Mouse (Mus musculus): ENCODE results near the gene Atxn2. TPM values are rescaled to one million over a fixed set of nuclear protein-coding genes. Genes with fewer than 3 reads are reported as not detected.
"Not testable (repeated sequence)": the region's sequence is repeated elsewhere in the genome, so short reads cannot be mapped to it uniquely, and the experiment has no call there.

Gene Atxn2
- total and polyA plus RNA-seq, 2 experiments from 2014 or later = 102 to 103 TPM

DNA sequence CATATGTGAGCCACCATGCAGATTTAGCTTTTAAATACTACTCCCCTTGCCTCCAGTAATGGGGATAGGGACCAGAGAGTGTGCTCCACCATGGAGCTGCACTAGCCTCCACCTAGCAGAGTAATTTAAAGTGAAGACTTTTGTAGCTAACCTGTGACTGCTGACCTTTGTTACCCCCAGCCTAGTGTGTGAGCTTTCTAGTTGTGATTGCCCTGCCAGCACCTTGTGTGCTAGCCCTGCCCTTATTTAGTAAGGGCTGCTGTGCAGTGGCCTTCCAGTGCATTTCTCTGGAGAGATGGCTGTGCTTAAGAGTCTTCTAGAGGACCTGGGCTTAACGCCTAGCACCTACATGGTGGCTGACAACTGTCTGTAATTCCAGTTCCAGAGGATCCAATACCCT is 13.5 kb downstream of the Atxn2 start:
- Histone ChIP-seq H3K4me3 (ENCODE audit: low read depth, low read length) (no peak overlapping the region), H3K27me3 (ENCODE audit: insufficient read depth, low read length) (no peaks in the 10 kb centered on the region), H3K4me2 (ENCODE audit: low read depth, low read length, poor library complexity, severe bottlenecking) (no peak overlapping the region), H3K36me3 (ENCODE audit: insufficient read depth, low read length) (no peaks in the 10 kb centered on the region), H3K9ac (replicated peaks; ENCODE audit: low read length, poor library complexity, severe bottlenecking) (no peak overlapping the region), H3K4me1 (ENCODE audit: insufficient read depth, low read length) (0 out of 2 replicates have a peak, but pooled peaks cover 2% of the 10 kb centered on the region), H3K9me3 (ENCODE audit: low read length) (no peaks in the 10 kb centered on the region), H3K27ac (ENCODE audit: low read depth, low read length) (no peak overlapping the region)
- DNase-seq (ENCODE audit: low spot score) (no peak), ATAC-seq (ENCODE audit: low FRiP score) (no peak)
- WGBS = 88% methylated on average over 1 of the region's 1 CpGs
- TF ChIP-seq CTCF (IDR thresholded peaks at IDR 0.05) = no peak

DNA sequence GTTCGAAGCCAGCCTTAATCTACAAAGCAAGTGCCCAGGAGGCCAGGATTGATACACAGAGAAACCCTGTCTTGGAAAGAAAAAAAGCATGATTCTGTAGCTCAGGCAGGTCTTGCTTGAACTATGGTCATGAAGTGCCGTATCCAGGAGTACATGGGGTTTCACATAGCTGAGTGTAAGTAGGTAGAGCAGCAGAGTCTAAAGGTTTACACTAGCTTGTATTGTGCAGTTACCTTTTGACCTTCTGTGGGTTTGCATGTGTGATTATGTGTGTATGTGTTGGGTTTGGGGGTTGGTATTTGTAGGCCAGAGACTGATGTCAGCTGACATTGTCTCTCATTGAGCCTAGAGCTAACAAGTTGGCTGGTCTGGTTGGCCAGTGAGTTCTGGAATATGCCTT is 18.9 kb downstream of the Atxn2 start:
- no peak for TF ChIP-seq CTCF (IDR thresholded peaks at IDR 0.05)
- WGBS = 95% methylated on average over 2 of the region's 2 CpGs

DNA sequence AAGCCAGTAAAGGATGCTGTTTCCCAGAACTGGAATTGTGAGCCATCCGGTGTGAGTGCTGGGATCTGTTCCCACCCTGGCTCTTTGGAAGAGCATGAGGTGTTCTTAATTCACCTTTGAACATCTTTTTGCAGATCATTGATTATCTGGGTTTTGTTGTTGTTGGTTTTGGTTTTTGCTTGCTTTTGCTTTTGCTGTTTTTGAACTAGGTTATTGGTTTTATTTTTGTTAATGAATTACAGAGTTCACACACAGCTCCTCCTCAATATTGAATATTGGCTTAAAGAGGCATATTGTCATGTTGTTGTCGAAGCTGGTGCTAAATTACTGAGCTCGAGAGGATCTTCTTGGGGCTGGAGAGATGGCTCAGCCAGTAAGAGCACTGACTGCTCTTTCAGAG is 25.5 kb downstream of the Atxn2 start:
- H3K4me1 ChIP-seq (ENCODE audit: insufficient read depth, low read length) = no peaks in the 10 kb centered on the region
- no peak overlapping the region for H3K4me2 ChIP-seq (ENCODE audit: low read depth, low read length, poor library complexity, severe bottlenecking)
- ATAC-seq (ENCODE audit: low FRiP score) (no peak), DNase-seq (ENCODE audit: low spot score) (no peak)
- no peaks in the 10 kb centered on the region for H3K9me3 ChIP-seq (ENCODE audit: low read length)
- H3K36me3 ChIP-seq (ENCODE audit: insufficient read depth, low read length) = no peaks in the 10 kb centered on the region
- TF ChIP-seq CTCF (IDR thresholded peaks at IDR 0.05) = no peak
- H3K4me3 ChIP-seq (ENCODE audit: low read depth, low read length) = no peak overlapping the region
- H3K9ac ChIP-seq (replicated peaks; ENCODE audit: low read length, poor library complexity, severe bottlenecking) = no peak overlapping the region
- H3K27me3 ChIP-seq (ENCODE audit: insufficient read depth, low read length) = no peaks in the 10 kb centered on the region
- WGBS = 91% methylated on average over 3 of the region's 3 CpGs
- H3K27ac ChIP-seq (ENCODE audit: low read depth, low read length) = no peak overlapping the region

More for the DNA sequence above, 18.9 kb downstream of the Atxn2 start:
- no peak for ATAC-seq (ENCODE audit: low FRiP score)
- no peak for DNase-seq (ENCODE audit: low spot score)
- H3K9ac ChIP-seq (replicated peaks; ENCODE audit: low read length, poor library complexity, severe bottlenecking) = no peak overlapping the region
- H3K4me2 ChIP-seq (ENCODE audit: low read depth, low read length, poor library complexity, severe bottlenecking) = no peak overlapping the region
- H3K27ac ChIP-seq (ENCODE audit: low read depth, low read length) = no peak overlapping the region
- no peaks in the 10 kb centered on the region for H3K27me3 ChIP-seq (ENCODE audit: insufficient read depth, low read length)
- H3K36me3 ChIP-seq (ENCODE audit: insufficient read depth, low read length) = no peaks in the 10 kb centered on the region
- no peaks in the 10 kb centered on the region for H3K4me1 ChIP-seq (ENCODE audit: insufficient read depth, low read length)
- H3K4me3 ChIP-seq (ENCODE audit: low read depth, low read length) = no peak overlapping the region
- no peaks in the 10 kb centered on the region for H3K9me3 ChIP-seq (ENCODE audit: low read length)

DNA sequence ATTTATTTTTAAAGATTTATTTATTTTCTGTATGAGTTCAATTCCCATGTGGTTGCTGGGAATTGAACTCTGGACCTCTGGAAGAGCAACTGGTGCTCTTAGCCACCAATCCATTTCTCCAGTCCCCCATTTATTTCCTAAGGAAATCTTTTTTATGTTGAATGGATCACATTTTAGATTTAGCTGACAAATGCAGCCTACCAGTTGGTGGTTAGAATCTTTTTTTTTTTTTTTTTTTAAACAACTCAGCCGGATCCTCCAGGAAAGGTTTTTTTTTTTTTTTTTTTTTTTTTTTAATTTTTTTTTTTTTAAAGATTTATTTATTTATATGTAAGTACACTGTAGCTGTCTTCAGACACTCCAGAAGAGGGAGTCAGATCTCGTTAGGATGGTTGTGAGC is 27.0 kb downstream of the Atxn2 start:
- not testable (repeated sequence) for H3K4me2 ChIP-seq (ENCODE audit: low read depth, low read length, poor library complexity, severe bottlenecking); H3K27ac ChIP-seq (ENCODE audit: low read depth, low read length); H3K9me3 ChIP-seq (ENCODE audit: low read length); H3K4me1 ChIP-seq (ENCODE audit: insufficient read depth, low read length); H3K4me3 ChIP-seq (ENCODE audit: low read depth, low read length); ATAC-seq (ENCODE audit: low FRiP score); DNase-seq (ENCODE audit: low spot score); H3K9ac ChIP-seq (replicated peaks; ENCODE audit: low read length, poor library complexity, severe bottlenecking); H3K27me3 ChIP-seq (ENCODE audit: insufficient read depth, low read length); H3K36me3 ChIP-seq (ENCODE audit: insufficient read depth, low read length)
- 42% methylated on average over 1 of the region's 2 CpGs for WGBS

DNA sequence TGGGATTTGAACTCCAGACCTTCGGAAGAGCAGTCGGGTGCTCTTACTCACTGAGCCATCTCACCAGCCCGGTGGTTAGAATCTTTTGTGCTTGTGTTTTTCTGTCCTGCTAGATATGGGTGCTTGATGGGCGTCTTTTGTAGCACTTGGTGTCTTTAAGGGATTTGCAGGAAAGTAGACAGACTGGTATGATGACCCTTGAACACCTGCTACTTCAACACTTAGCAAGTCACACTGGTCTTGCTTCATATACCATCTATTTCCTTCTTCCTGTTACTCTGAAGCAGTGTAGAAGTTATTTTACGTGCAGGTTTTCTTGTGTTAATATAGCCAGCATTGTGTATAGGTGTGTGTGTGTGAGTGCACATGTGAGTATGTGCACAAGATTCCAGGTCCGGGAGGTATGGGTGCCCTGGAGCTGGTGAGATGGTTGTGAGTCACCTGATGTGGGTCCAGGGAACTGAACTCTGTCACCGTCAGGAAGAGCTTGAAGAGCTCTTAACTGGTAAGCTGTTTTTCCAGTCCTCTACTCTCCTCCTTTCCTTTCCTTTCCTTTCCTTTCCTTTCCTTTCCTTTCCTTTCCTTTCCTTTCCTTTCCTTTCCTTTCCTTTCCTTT is 27.5 kb downstream of the Atxn2 start:
- H3K9me3 ChIP-seq (ENCODE audit: low read length) = no peaks in the 10 kb centered on the region
- H3K4me1 ChIP-seq (ENCODE audit: insufficient read depth, low read length) = no peaks in the 10 kb centered on the region
- TF ChIP-seq CTCF (IDR thresholded peaks at IDR 0.05) = no peak
- no peak overlapping the region for H3K4me2 ChIP-seq (ENCODE audit: low read depth, low read length, poor library complexity, severe bottlenecking)
- H3K9ac ChIP-seq (replicated peaks; ENCODE audit: low read length, poor library complexity, severe bottlenecking) = no peak overlapping the region
- H3K27me3 ChIP-seq (ENCODE audit: insufficient read depth, low read length) = no peaks in the 10 kb centered on the region
- WGBS = 94% methylated on average over 7 of the region's 7 CpGs
- DNase-seq (ENCODE audit: low spot score) (no peak), ATAC-seq (ENCODE audit: low FRiP score) (no peak)
- no peak overlapping the region for H3K4me3 ChIP-seq (ENCODE audit: low read depth, low read length)
- H3K36me3 ChIP-seq (ENCODE audit: insufficient read depth, low read length) = no peaks in the 10 kb centered on the region
- no peak overlapping the region for H3K27ac ChIP-seq (ENCODE audit: low read depth, low read length)

DNA sequence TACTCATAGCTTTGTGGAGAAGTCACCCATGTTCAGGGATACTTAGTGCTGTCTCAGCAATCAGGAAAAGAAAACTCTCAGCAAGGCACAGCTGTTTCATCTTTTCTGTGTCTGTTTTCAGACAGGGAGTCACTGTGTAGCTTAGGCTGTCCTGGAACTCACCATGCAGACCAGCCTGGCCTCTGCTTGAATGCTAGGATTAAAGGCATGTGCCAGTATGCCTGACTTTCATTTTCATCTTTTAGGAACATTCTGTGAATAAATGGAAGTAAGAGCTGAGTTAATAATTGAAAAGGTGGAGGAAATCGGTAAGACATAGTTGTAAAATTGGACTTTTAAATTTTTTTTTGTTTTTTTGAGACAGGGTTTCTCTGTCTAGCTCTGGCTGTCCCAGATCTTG is 29.4 kb downstream of the Atxn2 start:
- H3K9ac ChIP-seq (replicated peaks; ENCODE audit: low read length, poor library complexity, severe bottlenecking) = no peak overlapping the region
- TF ChIP-seq CTCF (IDR thresholded peaks at IDR 0.05) = no peak
- H3K27me3 ChIP-seq (ENCODE audit: insufficient read depth, low read length) = no peaks in the 10 kb centered on the region
- ATAC-seq (ENCODE audit: low FRiP score) = no peak
- no peaks in the 10 kb centered on the region for H3K36me3 ChIP-seq (ENCODE audit: insufficient read depth, low read length)
- no peaks in the 10 kb centered on the region for H3K9me3 ChIP-seq (ENCODE audit: low read length)
- WGBS = 100% methylated on average over 1 of the region's 1 CpGs
- H3K4me3 ChIP-seq (ENCODE audit: low read depth, low read length) = no peak overlapping the region
- H3K4me2 ChIP-seq (ENCODE audit: low read depth, low read length, poor library complexity, severe bottlenecking) = no peak overlapping the region
- no peak overlapping the region for H3K27ac ChIP-seq (ENCODE audit: low read depth, low read length)
- DNase-seq (ENCODE audit: low spot score) = no peak
- H3K4me1 ChIP-seq (ENCODE audit: insufficient read depth, low read length) = no peaks in the 10 kb centered on the region

Data from midbrain, postnatal 0 days (tissue).